Mouse (Mus musculus): ENCODE data around the gene Zfp385b.

The Zfp385b gene

DNA sequence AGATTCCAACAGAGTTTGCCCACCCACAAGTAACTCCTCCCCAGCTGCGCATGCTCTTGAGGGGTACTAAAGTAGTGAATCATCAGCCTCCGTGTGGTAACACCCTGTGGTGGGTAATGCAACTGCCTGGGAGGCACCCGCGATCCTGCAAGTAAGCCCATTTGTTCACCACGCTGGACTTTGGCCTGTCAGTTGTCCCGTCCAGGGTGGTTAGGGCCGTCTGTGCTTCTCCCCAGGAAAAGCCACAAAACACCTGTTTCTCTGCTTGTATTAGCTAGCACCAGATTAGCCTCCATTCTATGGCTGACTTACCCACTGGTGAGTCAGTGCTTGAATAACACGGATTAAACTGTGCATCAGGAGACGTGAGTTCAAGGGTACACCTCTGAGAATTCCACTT lies 442.6 kb downstream of the Zfp385b start:
- no peak for DNase-seq (ENCODE audit: low spot score)

DNA sequence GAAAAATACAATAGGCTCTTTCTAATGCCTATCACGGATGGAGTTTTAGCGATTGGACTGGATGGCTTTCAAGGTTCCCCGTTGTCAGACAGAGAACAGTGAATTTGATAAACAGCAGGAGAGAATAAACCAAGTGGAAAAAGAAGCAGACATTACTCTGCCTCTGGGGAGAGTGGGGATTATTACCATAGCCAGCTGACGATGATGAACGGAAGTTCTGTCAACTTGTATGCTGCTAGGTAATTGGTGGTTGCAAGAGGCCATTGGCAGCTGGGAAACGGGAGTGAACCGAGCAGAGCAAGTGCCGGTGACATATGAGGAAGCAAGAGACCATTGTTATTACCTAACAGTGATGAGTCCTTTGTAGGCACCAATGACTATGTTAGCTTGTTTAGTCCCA lies 444.3 kb downstream of the Zfp385b start:
- no peak for DNase-seq (ENCODE audit: low spot score)

DNA sequence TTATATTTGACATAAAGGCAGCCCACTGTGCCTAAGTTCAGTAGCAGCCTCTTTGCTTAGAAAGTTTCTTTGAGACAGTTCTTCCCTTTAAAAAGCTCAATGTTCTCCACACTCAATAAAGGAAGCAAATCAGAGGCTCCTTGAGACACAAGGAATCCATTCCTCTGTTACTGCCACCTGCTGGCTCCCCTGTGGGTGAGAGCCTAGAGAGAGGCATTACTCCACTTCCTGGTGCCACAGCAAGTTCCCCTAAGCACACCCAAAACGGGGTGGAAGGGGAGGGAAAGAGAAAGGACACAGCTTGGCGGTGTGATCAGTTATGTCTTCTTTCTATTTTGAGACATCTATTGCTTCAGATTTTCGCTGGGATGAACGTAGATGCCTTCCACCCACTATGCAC lies 450.3 kb downstream of the Zfp385b start:
- no peak for DNase-seq (ENCODE audit: low spot score)

Data from embryo, embryonic 10.5 days (tissue).